Mouse (Mus musculus) cortical plate, adult 2 months (tissue): ENCODE results near the gene Enam. TPM values are rescaled to one million over a fixed set of nuclear protein-coding genes. Genes with fewer than 3 reads are reported as not detected.
"Not testable (repeated sequence)": the region's sequence is repeated elsewhere in the genome, so short reads cannot be mapped to it uniquely, and the experiment has no call there.

ENCODE experiments used
- H3K27ac ChIP-seq: fragments of 200-500 bp; 2 replicates; pipeline ENCODE4 v1.5.1; 2012; ENCODE audit warnings: low read length, control low read depth, inconsistent platforms; ENCODE audit not compliant: insufficient read depth
- H3K4me1 ChIP-seq: fragments of 200-500 bp; 2 replicates; pipeline ENCODE4 v1.6.1; 2011; ENCODE audit warnings: low read length; ENCODE audit not compliant: control insufficient read depth, insufficient read depth
- H3K4me3 ChIP-seq: fragments of 200-500 bp; 2 replicates; pipeline ENCODE4 v1.5.1; 2011; ENCODE audit warnings: mild to moderate bottlenecking, low read length, control low read depth; ENCODE audit not compliant: insufficient read depth
- CTCF ChIP-seq: fragments of 200-500 bp; IDR thresholded peaks from 2 replicates; pipeline ENCODE4 v1.5.1; 2011; ENCODE audit warnings: mild to moderate bottlenecking, control low read depth, low read length; ENCODE audit not compliant: insufficient read depth; ENCODE audit errors: extremely low read depth
- POLR2A ChIP-seq: fragments of 200-500 bp; IDR thresholded peaks from 2 replicates; pipeline ENCODE4 v1.6.1; 2011; ENCODE audit warnings: mild to moderate bottlenecking, low read length, control low read depth; ENCODE audit not compliant: insufficient read depth; ENCODE audit errors: extremely low read depth
- polyA plus RNA-seq: library from polyadenylated mRNA; depleted of rRNA; stranded (reverse); fragments of >200 nt; gene quantifications from 2 replicates; pipeline ENCODE4 v1.2.3, GENCODE M21; 2012; rRNA removed

The Enam gene
- polyA plus RNA-seq, 1 experiment: not detected

DNA sequence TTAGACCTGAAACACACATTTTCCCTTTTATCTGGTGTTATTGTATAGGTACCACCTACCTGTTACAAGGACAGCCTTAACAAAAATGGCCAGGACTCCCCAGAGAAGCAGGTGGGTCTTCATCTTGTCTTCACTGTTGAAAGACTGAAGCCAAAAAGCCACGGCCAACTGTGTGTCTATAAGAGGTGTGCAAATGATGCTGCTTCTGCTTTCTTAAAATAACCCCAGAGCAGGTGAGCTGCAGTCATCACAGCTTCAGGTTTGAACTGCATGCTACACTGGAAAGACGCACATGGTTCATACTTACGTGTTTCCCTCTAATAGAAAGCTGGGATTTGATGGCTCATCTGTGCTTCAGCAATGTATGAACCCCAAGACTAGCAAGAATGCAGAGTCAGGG lies 39.9 kb downstream of the Enam start, which contains the start of gene Jchain:
TSS of gene Jchain (minus strand) at position 235 of the 400 bp plus-strand sequence.
- no peak within 1 kb of the TSS for H3K27ac ChIP-seq
- TF ChIP-seq CTCF (no peak), POLR2A (no peak)
- H3K4me1 ChIP-seq: no peaks in the 10 kb centered on the region
- H3K4me3 ChIP-seq: no peak within 1 kb of the TSS

DNA sequence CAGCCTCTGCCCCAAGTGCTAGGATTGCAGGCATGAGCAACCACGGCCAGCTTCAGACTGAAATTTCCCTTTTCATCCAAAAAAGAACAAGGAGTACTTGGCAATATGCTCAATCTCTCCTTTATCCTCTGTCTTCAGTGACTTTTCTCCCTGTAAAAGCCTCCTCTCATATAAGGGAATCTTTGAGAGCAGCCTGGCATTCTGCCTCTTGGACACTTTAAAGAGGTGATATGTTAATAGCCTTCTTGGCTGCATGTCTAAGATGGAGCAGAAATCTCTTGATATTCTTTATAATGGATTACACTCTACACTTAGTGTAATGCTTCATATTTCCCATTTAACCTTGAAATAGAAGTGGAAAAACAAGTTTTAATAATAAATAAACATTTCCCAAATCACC lies 43.1 kb downstream of the Enam start:
- no peak overlapping the region for H3K27ac ChIP-seq
- H3K4me1 ChIP-seq: no peaks in the 10 kb centered on the region
- TF ChIP-seq POLR2A: no peak
- TF ChIP-seq CTCF: no peak
- H3K4me3 ChIP-seq: no peak overlapping the region

DNA sequence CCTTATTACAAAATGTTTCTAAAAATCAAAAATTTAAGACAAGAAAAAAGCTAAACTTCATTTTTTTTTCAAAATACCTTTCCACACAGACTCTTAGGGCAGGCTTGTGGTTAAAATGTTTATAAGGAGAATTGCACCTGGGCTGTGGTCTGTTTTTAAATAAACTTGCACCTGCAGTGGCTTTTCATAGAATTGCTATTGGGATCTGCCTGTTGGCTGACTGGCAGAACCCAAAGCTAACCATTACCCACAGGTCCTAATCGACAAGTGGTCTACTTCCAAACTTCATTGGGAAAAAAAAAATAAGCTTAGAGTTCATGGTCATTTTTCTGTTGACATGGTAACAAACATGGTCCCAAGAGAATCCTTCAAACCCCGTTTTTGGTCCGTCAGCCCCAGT lies 46.9 kb downstream of the Enam start:
- no peaks in the 10 kb centered on the region for H3K4me1 ChIP-seq
- TF ChIP-seq POLR2A: no peak
- H3K27ac ChIP-seq: no peak overlapping the region
- H3K4me3 ChIP-seq: no peak overlapping the region

DNA sequence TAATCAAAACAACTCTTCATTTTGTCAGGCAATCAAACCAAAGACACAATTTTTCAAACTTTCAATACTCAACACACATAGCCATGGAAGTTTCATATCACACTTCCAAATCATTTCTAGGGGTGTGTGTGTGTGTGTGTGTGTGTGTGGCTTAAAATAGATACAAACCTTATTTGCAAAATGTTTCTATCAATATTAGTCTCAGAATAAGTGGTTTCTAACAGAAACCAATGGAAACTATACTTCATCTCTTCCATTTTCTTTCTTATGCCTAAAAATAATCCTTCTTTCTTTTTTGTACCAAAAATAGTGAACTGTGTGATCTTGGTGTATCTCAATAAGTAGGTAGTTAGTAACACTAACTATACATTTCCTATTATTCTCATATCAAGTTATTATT lies 53.1 kb downstream of the Enam start:
- H3K4me1 ChIP-seq: no peaks in the 10 kb centered on the region
- no peak overlapping the region for H3K27ac ChIP-seq
- TF ChIP-seq POLR2A (no peak), CTCF (no peak)
- no peak overlapping the region for H3K4me3 ChIP-seq

DNA sequence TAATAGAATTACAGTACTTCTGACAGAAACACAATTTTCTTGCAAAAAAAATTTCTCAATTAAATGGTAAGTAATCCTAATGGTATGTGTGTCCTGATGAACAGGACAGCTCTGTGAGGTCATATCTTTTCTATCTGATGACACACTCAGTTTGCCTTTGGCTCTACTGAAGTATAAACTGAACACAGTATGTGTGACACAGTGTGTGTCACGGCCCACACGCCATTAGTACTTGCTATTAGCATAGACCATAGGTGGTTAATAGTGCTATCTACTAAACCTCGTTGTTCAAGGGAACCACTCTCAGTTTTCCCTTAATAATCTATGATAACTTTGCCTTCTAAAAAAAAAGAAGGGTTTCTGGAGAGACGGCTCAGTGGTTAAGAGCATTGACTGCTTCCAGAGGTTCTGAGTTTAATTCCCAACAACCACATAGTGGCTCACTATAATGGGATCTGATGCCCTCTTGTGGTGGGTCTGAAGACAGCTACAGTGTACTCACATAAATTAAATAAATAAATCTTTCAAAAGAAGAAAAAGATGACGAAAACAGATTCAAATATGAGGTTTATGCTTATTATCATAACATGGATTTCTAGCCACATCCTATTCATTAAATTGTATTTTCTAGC lies 55.0 kb downstream of the Enam start:
- no peak overlapping the region for H3K4me3 ChIP-seq
- H3K4me1 ChIP-seq: no peaks in the 10 kb centered on the region
- no peak overlapping the region for H3K27ac ChIP-seq
- TF ChIP-seq POLR2A: no peak
- TF ChIP-seq CTCF: peak; percentile 40; the same call in 1 of the 2 replicates

DNA sequence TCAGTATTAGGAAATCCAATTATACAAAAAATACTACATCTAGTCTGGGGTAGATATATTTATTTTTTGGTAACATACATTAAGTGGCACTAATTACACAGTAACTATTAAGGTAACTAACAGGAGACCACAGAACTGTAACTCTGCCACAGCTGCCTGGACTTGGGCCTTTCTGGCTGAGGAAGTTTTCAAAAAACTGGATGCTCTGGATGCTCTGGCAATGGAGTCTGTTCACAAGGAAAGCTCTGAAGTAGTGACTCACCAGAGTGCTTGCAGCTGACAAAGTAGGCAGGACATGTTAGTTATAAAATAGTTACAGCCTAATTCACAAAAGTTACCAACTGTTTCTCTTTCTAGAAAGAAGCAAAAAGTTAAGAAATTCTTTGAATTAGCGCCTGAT lies 56.6 kb downstream of the Enam start:
- H3K4me1 ChIP-seq, H3K27ac ChIP-seq, H3K4me3 ChIP-seq: not testable (repeated sequence)

DNA sequence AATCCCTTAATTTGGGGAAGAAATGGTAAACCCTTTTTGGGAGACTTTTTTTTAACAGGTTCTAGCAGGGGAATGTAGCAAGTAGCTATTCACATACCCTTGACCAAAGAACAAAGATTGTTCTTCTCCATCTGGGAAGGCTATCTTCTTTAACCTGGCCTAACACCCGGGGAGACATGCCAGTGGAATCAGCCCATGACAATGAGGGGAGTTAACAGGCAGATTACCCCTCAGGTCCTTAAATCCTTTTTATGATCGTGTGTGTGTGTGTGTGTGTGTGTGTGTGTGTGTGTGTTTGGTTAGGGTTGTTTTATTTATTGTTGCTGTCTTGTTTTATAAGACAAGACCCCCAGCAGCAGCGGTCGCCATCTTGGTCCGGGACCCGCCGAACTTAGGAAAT lies 57.8 kb downstream of the Enam start:
- Histone ChIP-seq H3K4me1 (no peaks in the 10 kb centered on the region), H3K27ac (no peak overlapping the region), H3K4me3 (no peak overlapping the region)
- TF ChIP-seq POLR2A: no peak
- no peak for TF ChIP-seq CTCF

DNA sequence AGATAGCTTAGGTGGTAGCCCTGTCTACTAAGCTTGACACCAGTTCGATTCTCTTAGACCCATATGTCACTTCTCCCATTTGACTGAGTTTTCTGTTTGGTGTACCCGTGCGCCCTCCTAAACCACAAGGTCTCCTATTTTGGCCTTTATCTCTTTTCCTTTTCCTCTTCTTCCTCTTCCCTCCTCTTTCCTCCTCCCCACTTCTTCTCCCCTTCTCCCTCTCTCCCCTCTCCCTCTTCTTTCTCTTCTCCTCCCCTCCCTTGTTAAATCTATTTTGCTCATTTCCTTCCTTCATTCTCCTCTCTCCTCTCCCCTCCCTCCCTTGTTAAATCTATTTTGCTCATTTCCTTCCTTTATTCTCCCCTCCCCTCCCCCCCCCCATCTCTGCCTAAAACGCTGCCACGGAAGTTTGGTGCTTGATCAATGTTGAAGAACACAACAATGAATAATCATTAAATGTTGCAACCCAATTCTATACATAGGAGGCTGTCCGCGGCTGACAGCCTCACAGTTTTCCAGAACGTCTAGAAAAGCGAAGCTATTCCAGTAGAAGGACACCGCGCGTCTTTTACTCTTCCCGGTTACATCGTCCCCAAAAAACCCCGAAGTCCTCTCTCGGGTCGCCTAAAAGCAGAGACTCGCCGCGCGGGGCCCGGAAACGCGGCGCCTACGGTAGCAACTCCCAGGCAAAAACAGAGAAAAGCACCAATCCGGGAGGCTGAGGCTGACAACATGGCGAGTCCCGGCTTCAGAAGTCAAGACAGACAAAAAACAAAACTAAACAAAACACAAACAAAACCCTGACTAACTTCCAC lies 65.7 kb downstream of the Enam start:
- H3K4me3 ChIP-seq: peak overlapping the region; percentile 93
- H3K27ac ChIP-seq: peak overlapping the region; percentile 33; the same call in 1 of the 2 replicates
- TF ChIP-seq CTCF: no peak
- TF ChIP-seq POLR2A: no peak
- H3K4me1 ChIP-seq: peaks cover 7% of the 10 kb centered on the region; the same call in 1 of the 2 replicates

DNA sequence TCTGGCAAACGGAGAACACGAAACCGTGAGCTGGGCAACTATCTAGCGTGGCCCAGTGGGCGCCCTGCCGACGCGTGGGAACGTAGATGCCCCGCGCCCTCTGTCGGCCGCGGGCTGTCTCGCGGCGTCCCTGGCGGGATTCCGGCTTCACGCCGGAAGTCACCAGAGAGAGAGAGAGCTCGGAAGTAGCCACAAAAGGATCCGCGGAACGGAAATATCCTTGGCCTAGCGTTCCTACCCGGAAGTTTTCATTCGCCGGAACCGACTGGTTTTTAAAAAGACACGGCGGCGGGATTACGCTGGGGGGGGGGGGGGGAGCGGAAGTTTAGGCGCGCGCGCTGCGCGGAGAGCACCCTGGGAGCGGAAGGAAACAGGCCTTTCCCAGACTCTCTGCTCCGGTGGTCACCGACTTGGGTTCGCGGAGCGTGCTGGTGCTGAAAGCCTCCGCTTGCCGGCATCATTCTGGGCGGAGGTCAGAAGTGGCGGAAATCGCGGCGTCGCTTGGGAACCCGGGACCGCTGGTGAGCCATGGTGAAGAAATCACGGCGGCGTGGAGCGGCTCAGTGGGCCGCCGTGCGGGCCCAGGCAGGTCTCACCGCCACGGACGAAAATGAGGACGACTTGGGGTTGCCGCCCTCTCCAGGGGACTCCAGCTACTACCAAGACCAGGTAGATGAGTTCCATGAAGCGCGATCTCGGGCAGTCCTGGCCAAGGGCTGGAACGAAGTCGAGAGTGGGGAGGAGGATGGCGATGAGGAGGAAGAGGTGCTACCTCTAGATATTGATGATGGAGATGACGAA lies 66.5 kb downstream of the Enam start, which contains the start of gene Utp3:
TSS of gene Utp3 (plus strand) at position 377 of the 801 bp plus-strand sequence.
- TF ChIP-seq CTCF (peak; percentile 57), POLR2A (peak; percentile 73; the same call in 1 of the 2 replicates)
- peak within 1 kb of the TSS; percentile 93 for H3K4me3 ChIP-seq
- H3K27ac ChIP-seq: peak within 1 kb of the TSS; percentile 58
- H3K4me1 ChIP-seq: peaks cover 7% of the 10 kb centered on the region; the same call in 1 of the 2 replicates

Other genes starting within 250 kb of the Enam start
- gene Gm7714, start 219.1 kb upstream of the Enam start, polyA plus RNA-seq: not detected in 2 replicates
- gene Prol1, start 170.7 kb upstream of the Enam start, polyA plus RNA-seq: not detected in 2 replicates
- gene Amtn, start 111.9 kb upstream of the Enam start, polyA plus RNA-seq: not detected in 2 replicates
- not detected in 2 replicates for gene Ambn, start 32.0 kb upstream of the Enam start, polyA plus RNA-seq
- 1.4 and 1.9 TPM in 2 replicates for gene Jchain, start 39.9 kb downstream of the Enam start, polyA plus RNA-seq
- 25.1 and 27.5 TPM in 2 replicates for gene Utp3, start 66.5 kb downstream of the Enam start, polyA plus RNA-seq
- 102 and 103 TPM in 2 replicates for gene Rufy3, start 77.1 kb downstream of the Enam start, polyA plus RNA-seq
- 80.1 and 80.6 TPM in 2 replicates for gene Grsf1, start 188.2 kb downstream of the Enam start, polyA plus RNA-seq
- 11.4 and 11.9 TPM in 2 replicates for gene Mob1b, start 232.9 kb downstream of the Enam start, polyA plus RNA-seq